In genomic region chr11:73006377-73006776, GRCm38 (mm10) we compare ENCODE assay signal across 9 mouse cellular contexts. TPM values are rescaled to one million over a fixed set of nuclear protein-coding genes. Genes with fewer than 3 reads are reported as not detected.
DNase-seq lines count a peak whose midpoint lies in the region; ATAC-seq lines count a peak whose summit lies in the region.
"Had no signal": no experiment of that assay in that cellular context is flagged by ENCODE, and none has a peak within 500 bp of the region (broad histone marks: within the 10 kb centered on the region; RNA-seq: fewer than 3 reads in every experiment).

No protein-coding gene starts in this region.

- peak; percentile 41 for DNase-seq in 3134 (ENCODE audit: extremely low read depth, insufficient read length, low spot score)
- DNase-seq in B cell, adult 2 months: peak; percentile 70 to 74
- peak; percentile 56 to 69 for DNase-seq in adrenal gland, postnatal 36 days
- peak; percentile 89 for DNase-seq in induced T-regulatory cell, adult 2 months (ENCODE audit: low read depth)

- peak overlapping the region; percentile 24; the same call in 1 of the 2 replicates for H3K9ac ChIP-seq in embryonic facial prominence, embryonic 12.5 days
- no peak overlapping the region for H3K9ac ChIP-seq in liver, embryonic 16.5 days (ENCODE audit: low read depth, low read length)
- no peak overlapping the region for H3K9ac ChIP-seq in neural tube, embryonic 15.5 days (replicated peaks)
- H3K9ac ChIP-seq: liver, embryonic 15.5 days had no signal

- H3K4me3 ChIP-seq in embryonic facial prominence, embryonic 12.5 days: no peak overlapping the region
- no peak overlapping the region for H3K4me3 ChIP-seq in liver, embryonic 16.5 days (ENCODE audit: low read depth, low read length)
- no peak overlapping the region for H3K4me3 ChIP-seq in neural tube, embryonic 15.5 days (replicated peaks)
- H3K4me3 ChIP-seq: liver, embryonic 15.5 days had no signal

- H3K36me3 ChIP-seq in embryonic facial prominence, embryonic 12.5 days: no peaks in the 10 kb centered on the region
- no peaks in the 10 kb centered on the region for H3K36me3 ChIP-seq in liver, embryonic 16.5 days (ENCODE audit: control insufficient read depth, insufficient read depth)
- H3K36me3 ChIP-seq in neural tube, embryonic 15.5 days: no peaks in the 10 kb centered on the region
- H3K36me3 ChIP-seq: liver, embryonic 15.5 days had no signal

- no peak overlapping the region for H3K4me2 ChIP-seq in embryonic facial prominence, embryonic 12.5 days (replicated peaks)
- no peak overlapping the region for H3K4me2 ChIP-seq in liver, embryonic 16.5 days (ENCODE audit: low read depth, low read length)
- H3K4me2 ChIP-seq in neural tube, embryonic 15.5 days: no peak overlapping the region
- H3K4me2 ChIP-seq: liver, embryonic 15.5 days had no signal

- peaks cover 11% of the 10 kb centered on the region for H3K27me3 ChIP-seq in embryonic facial prominence, embryonic 12.5 days
- no peaks in the 10 kb centered on the region for H3K27me3 ChIP-seq in liver, embryonic 16.5 days (ENCODE audit: control insufficient read depth, insufficient read depth, low read depth, low read length)
- 0 out of 2 replicates have a peak, but pooled peaks cover 9% of the 10 kb centered on the region for H3K27me3 ChIP-seq in neural tube, embryonic 15.5 days (replicated peaks)

- WGBS in embryonic facial prominence, embryonic 12.5 days: 6% methylated on average over 2 of the region's 2 CpGs
- WGBS in liver, embryonic 16.5 days (ENCODE audit: insufficient replicate concordance): 8% methylated on average over 2 of the region's 2 CpGs
- WGBS in neural tube, embryonic 15.5 days: 2% methylated on average over 2 of the region's 2 CpGs

- ATAC-seq in embryonic facial prominence, embryonic 12.5 days (ENCODE audit: insufficient number of reproducible peaks, insufficient read depth, low FRiP score, low TSS enrichment): no peak
- peak; percentile 39; the same call in 1 of the 2 replicates for ATAC-seq in liver, embryonic 16.5 days (ENCODE audit: low read depth)
- ATAC-seq in neural tube, embryonic 15.5 days (ENCODE audit: low FRiP score): peak; percentile 57; the same call in 1 of the 2 replicates
- no peak for ATAC-seq in erythroblast, adult 5-6 weeks (replicated peaks; ENCODE audit: low FRiP score, poor library complexity, severe bottlenecking)

- no peaks in the 10 kb centered on the region for H3K9me3 ChIP-seq in embryonic facial prominence, embryonic 12.5 days
- H3K9me3 ChIP-seq in liver, embryonic 16.5 days (replicated peaks; ENCODE audit: control insufficient read depth, low read length): no peaks in the 10 kb centered on the region
- no peaks in the 10 kb centered on the region for H3K9me3 ChIP-seq in neural tube, embryonic 15.5 days (replicated peaks)
- H3K9me3 ChIP-seq: liver, embryonic 15.5 days had no signal

- H3K27ac ChIP-seq in embryonic facial prominence, embryonic 12.5 days: no peak overlapping the region
- H3K27ac ChIP-seq in liver, embryonic 16.5 days (ENCODE audit: low read length): no peak overlapping the region
- no peak overlapping the region for H3K27ac ChIP-seq in neural tube, embryonic 15.5 days (replicated peaks)
- H3K27ac ChIP-seq: liver, embryonic 15.5 days had no signal

- no peaks in the 10 kb centered on the region for H3K4me1 ChIP-seq in embryonic facial prominence, embryonic 12.5 days
- no peaks in the 10 kb centered on the region for H3K4me1 ChIP-seq in liver, embryonic 16.5 days (ENCODE audit: control insufficient read depth, low read depth, low read length)
- no peaks in the 10 kb centered on the region for H3K4me1 ChIP-seq in neural tube, embryonic 15.5 days
- H3K4me1 ChIP-seq: liver, embryonic 15.5 days had no signal

RNA-seq across cellular contexts. Expression of gene P2rx1, which starts 7.5 kb away (rescaled TPM):
- total RNA-seq in adrenal gland, postnatal 36 days (2021): under 1 TPM; 0.33 to 0.70 TPM
- polyA plus RNA-seq in embryonic facial prominence, embryonic 12.5 days (2016; fragmentation: Nextera tagmentation; extraction: Ambion mirVana): 0.98 and 1.0 TPM in 2 replicates
- 5.5 and 6.6 TPM in 2 replicates for polyA plus RNA-seq in liver, embryonic 16.5 days (2015; fragmentation: Nextera tagmentation; extraction: Ambion mirVana)
- 0.47 and 3.3 TPM in 2 replicates for polyA plus RNA-seq in neural tube, embryonic 15.5 days (2015; fragmentation: Nextera tagmentation; extraction: Ambion mirVana)
- total RNA-seq in erythroblast, adult 5-6 weeks (2015; ENCODE audit: low replicate concordance): 0.58 and 1.5 TPM in 2 replicates
- 1.5 and 3.2 TPM in 2 replicates for total RNA-seq in erythroblast, adult 5-6 weeks (2017; ENCODE audit: low replicate concordance)

RNA-seq across cellular contexts. Expression of gene Camkk1, which starts 12.4 kb away (rescaled TPM):
- total RNA-seq in adrenal gland, postnatal 36 days (2021): 1 to 10 TPM; 2.6 to 5.1 TPM
- polyA plus RNA-seq in embryonic facial prominence, embryonic 12.5 days (2016; fragmentation: Nextera tagmentation; extraction: Ambion mirVana): 10.6 and 11.0 TPM in 2 replicates
- 0.76 and 0.86 TPM in 2 replicates for polyA plus RNA-seq in liver, embryonic 16.5 days (2015; fragmentation: Nextera tagmentation; extraction: Ambion mirVana)
- 30.9 and 34.7 TPM in 2 replicates for polyA plus RNA-seq in neural tube, embryonic 15.5 days (2015; fragmentation: Nextera tagmentation; extraction: Ambion mirVana)
- not detected in 2 replicates for total RNA-seq in erythroblast, adult 5-6 weeks (2015; ENCODE audit: low replicate concordance)
- 0.77 TPM in 1 of 2 replicates, not detected in the other for total RNA-seq in erythroblast, adult 5-6 weeks (2017; ENCODE audit: low replicate concordance)

RNA-seq across cellular contexts. Expression of gene Ncbp3, which starts 41.2 kb away (rescaled TPM):
- total RNA-seq in adrenal gland, postnatal 36 days (2021): 10 to 100 TPM; 11.0 to 12.0 TPM
- polyA plus RNA-seq in embryonic facial prominence, embryonic 12.5 days (2016; fragmentation: Nextera tagmentation; extraction: Ambion mirVana): 14.2 and 14.9 TPM in 2 replicates
- polyA plus RNA-seq in liver, embryonic 16.5 days (2015; fragmentation: Nextera tagmentation; extraction: Ambion mirVana): 4.2 and 4.3 TPM in 2 replicates
- 9.1 and 10.1 TPM in 2 replicates for polyA plus RNA-seq in neural tube, embryonic 15.5 days (2015; fragmentation: Nextera tagmentation; extraction: Ambion mirVana)
- 3.7 and 5.0 TPM in 2 replicates for total RNA-seq in erythroblast, adult 5-6 weeks (2015; ENCODE audit: low replicate concordance)
- 7.3 and 11.2 TPM in 2 replicates for total RNA-seq in erythroblast, adult 5-6 weeks (2017; ENCODE audit: low replicate concordance)

RNA-seq across cellular contexts. Expression of gene Atp2a3, which starts 45.4 kb away (rescaled TPM):
- total RNA-seq in adrenal gland, postnatal 36 days (2021): 1 to 10 TPM; 7.2 to 8.2 TPM
- 1.3 and 2.3 TPM in 2 replicates for polyA plus RNA-seq in embryonic facial prominence, embryonic 12.5 days (2016; fragmentation: Nextera tagmentation; extraction: Ambion mirVana)
- polyA plus RNA-seq in liver, embryonic 16.5 days (2015; fragmentation: Nextera tagmentation; extraction: Ambion mirVana): 10.8 and 13.1 TPM in 2 replicates
- 0.75 and 12.6 TPM in 2 replicates for polyA plus RNA-seq in neural tube, embryonic 15.5 days (2015; fragmentation: Nextera tagmentation; extraction: Ambion mirVana)
- total RNA-seq in erythroblast, adult 5-6 weeks (2015; ENCODE audit: low replicate concordance): 27.0 and 30.7 TPM in 2 replicates
- total RNA-seq in erythroblast, adult 5-6 weeks (2017; ENCODE audit: low replicate concordance): 22.7 and 25.3 TPM in 2 replicates

Comparison
In these comparisons a context has a peak if more than half of its experiments do, and no peak if none do; other contexts are left out.
1. ATAC-seq: peak in liver, embryonic 16.5 days (single experiment) and neural tube, embryonic 15.5 days (single experiment); none in embryonic facial prominence, embryonic 12.5 days (single experiment) and erythroblast, adult 5-6 weeks (single experiment).
2. Peak in every context shown above with its lines, with median percentiles within 50 percentile points of each other: DNase-seq.